Mouse (Mus musculus) midbrain, embryonic 14.5 days (tissue): Measurements from ENCODE around the gene Ifitm10. TPM values are rescaled to one million over a fixed set of nuclear protein-coding genes. Genes with fewer than 3 reads are reported as not detected.
"Not testable (repeated sequence)": the region's sequence is repeated elsewhere in the genome, so short reads cannot be mapped to it uniquely, and the experiment has no call there.

Experiments used
- ATAC-seq: fragments of 200-750 bp; cut with Nextera tagmentation; 2 replicates; pipeline ENCODE4 v1.8.0; 2017; ENCODE audit warnings: moderate number of reproducible peaks, moderate library complexity; ENCODE audit not compliant: low FRiP score, low TSS enrichment
- DNase-seq: peaks from one replicate; pipeline ENCODE4 v3.0.0-alpha.2; 2015
- H3K27ac ChIP-seq: fragments of 300-500 bp; sonication (generic); replicated peaks from 2 replicates; pipeline ENCODE4 v1.5.1; 2014; ENCODE audit warnings: mild to moderate bottlenecking, low read depth, low read length, moderate library complexity
- H3K27me3 ChIP-seq: fragments of 300-500 bp; sonication (generic); 2 replicates; pipeline ENCODE4 v1.6.1; 2014; ENCODE audit warnings: low read length, control low read depth, mixed read lengths; ENCODE audit not compliant: control insufficient read depth, insufficient read depth
- H3K36me3 ChIP-seq: fragments of 300-500 bp; sonication (generic); 2 replicates; pipeline ENCODE4 v1.6.1; 2014; ENCODE audit warnings: low read length, control low read depth; ENCODE audit not compliant: control insufficient read depth, insufficient read depth
- H3K4me1 ChIP-seq: fragments of 300-500 bp; sonication (generic); 2 replicates; pipeline ENCODE4 v1.6.1; 2014; ENCODE audit warnings: mild to moderate bottlenecking, antibody characterized with exemption, low read length, control low read depth; ENCODE audit not compliant: control insufficient read depth, insufficient read depth
- H3K4me2 ChIP-seq: fragments of 300-500 bp; sonication (generic); 2 replicates; pipeline ENCODE4 v1.6.1; 2014; ENCODE audit warnings: mild to moderate bottlenecking, low read length, moderate library complexity
- H3K4me3 ChIP-seq: fragments of 300-500 bp; sonication (generic); replicated peaks from 2 replicates; pipeline ENCODE4 v1.5.1; 2014; ENCODE audit warnings: low read depth, low read length
- H3K9ac ChIP-seq: fragments of 300-500 bp; sonication (generic); replicated peaks from 2 replicates; pipeline ENCODE4 v1.6.1; 2014; ENCODE audit warnings: mild to moderate bottlenecking, low read length, moderate library complexity
- H3K9me3 ChIP-seq: fragments of 300-500 bp; sonication (generic); 2 replicates; pipeline ENCODE4 v1.6.1; 2016; ENCODE audit warnings: low read length, control low read depth, mixed read lengths; ENCODE audit not compliant: control insufficient read depth
- WGBS: fragments of 180-500 bp; shearing (Covaris S2); extraction: QIAGEN DNeasy Blood & Tissue Kit; methylation state at CpG from one replicate; pipeline ENCODE4 v1.1.7; 2014; 5-methylcytosine and 5-hydroxymethylcytosine counted together
- polyA plus RNA-seq: library from polyadenylated mRNA; unstranded; fragments of >200 nt; fragmentation: Nextera tagmentation; extraction: Ambion mirVana; gene quantifications from 2 replicates; pipeline ENCODE4 v1.2.1, GENCODE M21; 2014

Gene Ifitm10
- polyA plus RNA-seq, 1 experiment from 2014 or later = 3.9 TPM

GRCm38 (mm10) chr7:142408686-142409085, 35.1 kb upstream of the Ifitm10 start:
- H3K9me3 ChIP-seq = no peaks in the 10 kb centered on the region
- no peak overlapping the region for H3K27ac ChIP-seq
- no peak overlapping the region for H3K4me2 ChIP-seq
- H3K4me3 ChIP-seq = no peak overlapping the region
- no peak for DNase-seq
- no peaks in the 10 kb centered on the region for H3K36me3 ChIP-seq
- no peaks in the 10 kb centered on the region for H3K27me3 ChIP-seq
- ATAC-seq = no peak
- H3K4me1 ChIP-seq = no peaks in the 10 kb centered on the region
- WGBS = 93% methylated on average over 8 of the region's 8 CpGs
- no peak overlapping the region for H3K9ac ChIP-seq

GRCm38 (mm10) chr7:142407935-142408334, 34.4 kb upstream of the Ifitm10 start:
- Histone ChIP-seq H3K4me3 (no peak overlapping the region), H3K4me1 (no peaks in the 10 kb centered on the region), H3K27ac (no peak overlapping the region), H3K4me2 (no peak overlapping the region), H3K36me3 (no peaks in the 10 kb centered on the region), H3K9ac (no peak overlapping the region), H3K27me3 (no peaks in the 10 kb centered on the region), H3K9me3 (no peaks in the 10 kb centered on the region)
- DNase-seq (no peak), ATAC-seq (no peak)
- 78% methylated on average over 4 of the region's 4 CpGs for WGBS

- 80% methylated on average over 5 of the region's 5 CpGs for WGBS
- H3K27me3 ChIP-seq, H3K4me1 ChIP-seq, H3K4me3 ChIP-seq, ATAC-seq, H3K9ac ChIP-seq, DNase-seq, H3K9me3 ChIP-seq, H3K36me3 ChIP-seq, H3K4me2 ChIP-seq, H3K27ac ChIP-seq: not testable (repeated sequence)
Observed at GRCm38 (mm10) chr7:142405134-142405533, 31.6 kb upstream of the Ifitm10 start.

- no peak overlapping the region for H3K9ac ChIP-seq
- no peak for ATAC-seq
- no peak overlapping the region for H3K4me3 ChIP-seq
- H3K9me3 ChIP-seq = no peaks in the 10 kb centered on the region
- WGBS = 84% methylated on average over 4 of the region's 4 CpGs
- H3K36me3 ChIP-seq = no peaks in the 10 kb centered on the region
- DNase-seq = no peak
- H3K27ac ChIP-seq = no peak overlapping the region
- H3K27me3 ChIP-seq = no peaks in the 10 kb centered on the region
- H3K4me2 ChIP-seq = no peak overlapping the region
- no peaks in the 10 kb centered on the region for H3K4me1 ChIP-seq
Observed at GRCm38 (mm10) chr7:142403591-142403990, 30.0 kb upstream of the Ifitm10 start.

- WGBS = 36% methylated on average over 7 of the region's 7 CpGs
- Histone ChIP-seq H3K9me3 (no peaks in the 10 kb centered on the region), H3K4me2 (no peak overlapping the region), H3K27ac (no peak overlapping the region), H3K4me3 (no peak overlapping the region), H3K9ac (no peak overlapping the region), H3K27me3 (no peaks in the 10 kb centered on the region), H3K4me1 (no peaks in the 10 kb centered on the region), H3K36me3 (no peaks in the 10 kb centered on the region)
- ATAC-seq (no peak), DNase-seq (no peak)
Observed at GRCm38 (mm10) chr7:142400750-142401142, 27.2 kb upstream of the Ifitm10 start.

GRCm38 (mm10) chr7:142400112-142400749, 26.7 kb upstream of the Ifitm10 start:
- H3K27ac ChIP-seq = no peak overlapping the region
- no peak overlapping the region for H3K9ac ChIP-seq
- no peaks in the 10 kb centered on the region for H3K36me3 ChIP-seq
- H3K4me1 ChIP-seq = no peaks in the 10 kb centered on the region
- no peak for ATAC-seq
- H3K4me2 ChIP-seq = no peak overlapping the region
- H3K27me3 ChIP-seq = no peaks in the 10 kb centered on the region
- no peaks in the 10 kb centered on the region for H3K9me3 ChIP-seq
- DNase-seq = no peak
- H3K4me3 ChIP-seq = no peak overlapping the region
- 55% methylated on average over 7 of the region's 7 CpGs for WGBS

GRCm38 (mm10) chr7:142399250-142399649, 25.7 kb upstream of the Ifitm10 start:
- H3K27me3 ChIP-seq = no peaks in the 10 kb centered on the region
- H3K27ac ChIP-seq = no peak overlapping the region
- 92% methylated on average over 1 of the region's 1 CpGs for WGBS
- H3K36me3 ChIP-seq = no peaks in the 10 kb centered on the region
- H3K4me3 ChIP-seq = no peak overlapping the region
- no peak for ATAC-seq
- H3K9me3 ChIP-seq = no peaks in the 10 kb centered on the region
- no peak overlapping the region for H3K4me2 ChIP-seq
- H3K9ac ChIP-seq = no peak overlapping the region
- H3K4me1 ChIP-seq = no peaks in the 10 kb centered on the region
- no peak for DNase-seq

- Histone ChIP-seq H3K9ac (no peak overlapping the region), H3K27ac (no peak overlapping the region), H3K27me3 (no peaks in the 10 kb centered on the region), H3K4me1 (no peaks in the 10 kb centered on the region), H3K36me3 (no peaks in the 10 kb centered on the region), H3K4me3 (no peak overlapping the region), H3K9me3 (no peaks in the 10 kb centered on the region), H3K4me2 (no peak overlapping the region)
- WGBS = 70% methylated on average over 2 of the region's 2 CpGs
- no peak for DNase-seq
- ATAC-seq = no peak
Observed at GRCm38 (mm10) chr7:142398052-142398451, 24.5 kb upstream of the Ifitm10 start.

- no peaks in the 10 kb centered on the region for H3K4me1 ChIP-seq
- no peak overlapping the region for H3K4me2 ChIP-seq
- H3K36me3 ChIP-seq = no peaks in the 10 kb centered on the region
- no peak for ATAC-seq
- no peaks in the 10 kb centered on the region for H3K27me3 ChIP-seq
- DNase-seq = no peak
- WGBS = 93% methylated on average over 1 of the region's 1 CpGs
- H3K9ac ChIP-seq = no peak overlapping the region
- no peak overlapping the region for H3K27ac ChIP-seq
- no peak overlapping the region for H3K4me3 ChIP-seq
- H3K9me3 ChIP-seq = no peaks in the 10 kb centered on the region
Observed at GRCm38 (mm10) chr7:142396611-142397010, 23.1 kb upstream of the Ifitm10 start.
